Mouse (Mus musculus): ENCODE results near the gene Slc17a1. TPM values are rescaled to one million over a fixed set of nuclear protein-coding genes. Genes with fewer than 3 reads are reported as not detected.

Slc17a1 gene
- not detected for total RNA-seq (2023)

DNA sequence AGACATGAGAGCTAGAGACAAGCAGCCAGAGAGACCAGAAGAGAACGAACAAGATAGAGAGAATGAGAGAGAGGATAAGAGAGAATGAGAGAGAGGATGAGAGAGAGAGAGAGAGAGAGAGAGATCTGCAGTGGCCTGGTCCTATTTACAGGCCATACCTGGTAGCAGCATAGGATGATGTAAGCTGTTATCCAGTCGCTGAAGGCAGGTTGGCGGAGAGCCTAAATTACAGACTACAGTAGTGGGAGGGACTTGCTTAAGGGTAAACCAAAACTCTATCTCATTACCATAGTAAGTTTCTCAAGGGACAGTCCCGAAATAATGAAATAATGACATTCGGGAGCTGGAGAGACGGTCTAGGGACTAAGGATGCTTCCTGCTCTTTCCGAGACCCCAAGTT, at the start of gene Slc17a1:
Slc17a1 (plus strand) TSS at position 346 of the 400 bp plus-strand sequence.

DNA sequence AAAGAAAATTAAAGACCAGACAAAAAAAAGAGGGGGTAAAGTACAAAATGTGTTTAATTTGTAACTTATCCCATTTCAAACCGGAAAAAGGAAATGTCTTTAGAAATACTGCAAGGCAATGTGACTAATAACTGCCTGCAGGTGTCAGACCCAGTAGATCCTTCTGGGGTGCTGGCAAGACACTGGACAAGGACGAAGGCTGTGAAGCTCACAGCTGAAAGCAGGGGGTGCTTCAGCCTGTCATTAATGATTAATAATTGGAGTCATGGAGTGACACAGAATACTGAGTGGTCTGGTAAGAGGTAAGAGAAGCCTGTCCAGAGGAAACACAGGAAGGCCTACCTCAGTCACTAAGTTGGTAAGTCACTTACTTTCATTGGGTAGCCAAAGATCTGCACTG, 28.2 kb upstream of the Slc17a1 start, which contains the start of gene Slc17a3:
Slc17a3 (plus strand) TSS at position 127 of the 400 bp plus-strand sequence.

DNA sequence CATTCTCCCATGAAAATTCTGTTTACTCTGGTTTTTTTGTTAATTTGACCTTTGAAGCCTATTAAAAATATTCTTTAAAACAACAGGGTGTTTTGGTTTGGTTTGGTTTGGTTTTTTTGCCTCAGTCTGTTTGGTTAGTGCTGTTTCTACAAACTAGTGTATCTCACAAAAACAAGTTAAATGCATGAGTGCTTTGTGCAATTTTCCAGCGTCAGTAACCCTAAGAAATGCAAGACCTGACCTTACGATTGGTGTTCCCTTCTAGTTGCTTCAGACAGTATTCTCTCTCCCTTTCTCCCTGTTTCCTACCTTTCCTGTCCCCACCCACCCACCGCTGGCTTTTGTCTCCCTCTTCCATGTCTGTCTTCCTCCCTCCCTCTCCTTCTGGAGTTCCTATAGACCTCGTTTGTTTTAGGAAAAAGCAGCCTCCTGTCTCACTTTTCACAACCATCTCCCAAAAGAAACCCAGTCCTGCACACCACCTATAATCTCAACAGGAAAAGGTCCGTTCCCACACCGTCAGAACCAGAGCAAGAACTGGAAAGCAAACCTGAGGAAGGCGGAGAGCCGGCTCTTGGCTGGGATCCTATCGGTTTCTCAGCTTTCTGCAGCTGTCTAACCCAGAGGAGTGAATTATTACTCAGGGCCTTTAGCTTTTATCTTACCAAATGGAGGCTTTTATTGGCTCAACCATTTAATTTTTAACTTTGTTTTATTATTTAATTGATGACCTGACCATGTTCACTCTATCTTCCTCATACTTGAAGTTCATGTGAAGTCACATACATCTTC, 47.0 kb downstream of the Slc17a1 start, which contains the start of gene Slc17a4:
Slc17a4 (minus strand) TSS at position 634 of the 792 bp plus-strand sequence.

DNA sequence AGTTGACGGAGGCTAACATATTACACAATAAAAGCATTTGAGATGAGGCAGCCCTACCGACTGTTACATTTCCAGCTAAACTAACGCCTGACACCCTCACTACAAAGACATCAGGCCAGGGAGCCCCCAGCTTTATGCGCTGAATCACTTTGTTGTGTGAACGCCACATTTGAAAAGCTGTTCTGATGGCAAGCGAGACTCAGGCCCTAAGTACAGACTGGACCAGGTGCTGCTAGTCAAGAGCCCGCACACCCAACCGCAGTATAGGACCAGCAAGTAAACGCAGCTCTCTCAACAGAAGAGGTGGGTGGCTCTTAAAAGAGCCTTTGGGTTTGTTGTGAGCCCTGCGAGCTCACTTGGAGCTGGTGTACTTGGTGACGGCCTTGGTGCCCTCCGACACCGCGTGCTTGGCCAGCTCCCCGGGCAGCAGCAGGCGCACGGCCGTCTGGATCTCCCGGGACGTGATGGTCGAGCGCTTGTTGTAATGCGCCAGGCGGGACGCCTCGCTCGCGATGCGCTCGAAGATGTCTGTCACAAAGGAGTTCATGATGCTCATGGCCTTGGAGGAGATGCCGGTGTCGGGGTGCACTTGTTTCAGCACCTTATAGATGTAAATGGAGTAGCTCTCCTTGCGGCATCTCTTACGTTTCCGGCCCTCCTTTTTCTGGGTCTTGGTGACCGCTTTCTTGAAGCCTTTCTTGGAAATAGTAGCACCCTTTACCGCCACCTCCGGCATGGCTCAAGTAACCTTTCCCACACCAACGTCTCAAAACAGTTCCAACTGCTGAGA, 66.1 kb downstream of the Slc17a1 start, which contains the start of gene Hist1h2ba:
Hist1h2ba (minus strand) TSS at position 736 of the 790 bp plus-strand sequence.

DNA sequence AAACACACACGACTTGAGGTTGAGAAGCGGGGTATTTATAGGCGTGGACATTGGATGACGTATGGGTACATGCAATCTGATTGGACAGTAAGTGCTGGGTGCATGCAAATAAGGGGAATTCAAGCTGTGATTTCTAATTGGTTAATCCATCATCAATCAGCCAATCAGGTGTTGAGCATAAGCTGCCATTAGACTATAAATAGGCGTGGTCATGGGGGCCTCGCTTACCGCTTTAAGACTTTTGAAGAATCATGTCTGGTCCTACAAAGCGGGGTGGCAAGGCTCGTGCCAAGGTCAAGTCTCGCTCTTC, 66.6 kb downstream of the Slc17a1 start, which contains the start of gene Hist1h2aa:
Hist1h2aa (plus strand) TSS at position 252 of the 310 bp plus-strand sequence.

Other genes with a start within 250 kb of the Slc17a1 start
- gene Hist1h2be, start 246.6 kb upstream of the Slc17a1 start, total RNA-seq (2023), result 10 to 100 TPM; 16.7 to 27.0 TPM
- gene Hist1h1e, start 245.2 kb upstream of the Slc17a1 start, total RNA-seq (2023), result 100 to 1,000 TPM; 103 to 169 TPM
- 10 to 100 TPM; 10.3 to 12.2 TPM for gene Hist1h2ac, start 183.8 kb upstream of the Slc17a1 start, total RNA-seq (2023)
- gene Hist1h2bc, start 183.6 kb upstream of the Slc17a1 start, total RNA-seq (2023), result 10 to 100 TPM in 1 of 2 experiments, 1 to 10 TPM in 1; 8.2 to 15.2 TPM
- not detected for gene Hist1h1t, start 171.9 kb upstream of the Slc17a1 start, total RNA-seq (2023)
- 100 to 1,000 TPM; 113 to 135 TPM for gene Hist1h4c, start 169.3 kb upstream of the Slc17a1 start, total RNA-seq (2023)
- 1 to 10 TPM; 1.4 to 2.5 TPM for gene Hfe, start 156.9 kb upstream of the Slc17a1 start, total RNA-seq (2023)
- gene Hist1h1c, start 128.9 kb upstream of the Slc17a1 start, total RNA-seq (2023), result 100 to 1,000 TPM; 569 to 655 TPM
- 10 to 100 TPM in 1 of 2 experiments, 1 to 10 TPM in 1; 9.0 to 44.3 TPM for gene Hist1h3c, start 122.1 kb upstream of the Slc17a1 start, total RNA-seq (2023)
- 10 to 100 TPM; 34.2 to 89.5 TPM for gene Hist1h2bb, start 121.0 kb upstream of the Slc17a1 start, total RNA-seq (2023)
- 100 to 1,000 TPM in 1 of 2 experiments, 10 to 100 TPM in 1; 38.6 to 105 TPM for gene Hist1h2ab, start 116.6 kb upstream of the Slc17a1 start, total RNA-seq (2023)
- 100 to 1,000 TPM in 1 of 2 experiments, 10 to 100 TPM in 1; 28.4 to 127 TPM for gene Hist1h3b, start 115.5 kb upstream of the Slc17a1 start, total RNA-seq (2023)
- gene Hist1h4b, start 110.7 kb upstream of the Slc17a1 start, total RNA-seq (2023), result 100 to 1,000 TPM in 1 of 2 experiments, 10 to 100 TPM in 1; 24.4 to 105 TPM
- 100 to 1,000 TPM in 1 of 2 experiments, 10 to 100 TPM in 1; 85.2 to 131 TPM for gene Hist1h4a, start 106.5 kb upstream of the Slc17a1 start, total RNA-seq (2023)
- gene Hist1h3a, start 105.4 kb upstream of the Slc17a1 start, total RNA-seq (2023), result 100 to 1,000 TPM; 140 to 197 TPM
- 10 to 100 TPM; 23.6 to 46.7 TPM for gene Hist1h1a, start 104.1 kb upstream of the Slc17a1 start, total RNA-seq (2023)
- gene Trim38, start 97.8 kb upstream of the Slc17a1 start, total RNA-seq (2023), result not detected
- not detected for gene Slc17a2, start 60.8 kb upstream of the Slc17a1 start, total RNA-seq (2023)
- gene Slc17a3, start 28.3 kb upstream of the Slc17a1 start, total RNA-seq (2023), result not detected
- gene Slc17a4, start 47.3 kb downstream of the Slc17a1 start, total RNA-seq (2023), result not detected
- not detected for gene Hist1h2ba, start 66.4 kb downstream of the Slc17a1 start, total RNA-seq (2023)
- gene Hist1h2aa, start 66.7 kb downstream of the Slc17a1 start, total RNA-seq (2023), result not detected
- not detected for gene Scgn, start 123.5 kb downstream of the Slc17a1 start, total RNA-seq (2023)

All from T-cell, adult 66 days (primary cell).